Mouse (Mus musculus) embryo, embryonic 11.5 days (tissue): ENCODE results near the gene Traf5.

Experiments used
- DNase-seq: peaks from one replicate; pipeline ENCODE4 v3.0.0-alpha.2; 2012; ENCODE audit warnings: low read depth, low spot score

Gene Traf5

GRCm38 (mm10) chr1:192091806-192092772 is at the start of gene Traf5:
TSS of gene Traf5 (minus strand) at chr1:192092559.
- DNase-seq: peak; percentile 81

GRCm38 (mm10) chr1:192140313-192140712 is 48.0 kb upstream of the Traf5 start:
- no peak for DNase-seq

- peak; percentile 46 for DNase-seq
These were observed 45.9 kb upstream of the Traf5 start, which contains the start of gene Rcor3 for GRCm38 (mm10) chr1:192137926-192138910. TSS of gene Rcor3 (minus strand) at chr1:192138062.

DNA sequence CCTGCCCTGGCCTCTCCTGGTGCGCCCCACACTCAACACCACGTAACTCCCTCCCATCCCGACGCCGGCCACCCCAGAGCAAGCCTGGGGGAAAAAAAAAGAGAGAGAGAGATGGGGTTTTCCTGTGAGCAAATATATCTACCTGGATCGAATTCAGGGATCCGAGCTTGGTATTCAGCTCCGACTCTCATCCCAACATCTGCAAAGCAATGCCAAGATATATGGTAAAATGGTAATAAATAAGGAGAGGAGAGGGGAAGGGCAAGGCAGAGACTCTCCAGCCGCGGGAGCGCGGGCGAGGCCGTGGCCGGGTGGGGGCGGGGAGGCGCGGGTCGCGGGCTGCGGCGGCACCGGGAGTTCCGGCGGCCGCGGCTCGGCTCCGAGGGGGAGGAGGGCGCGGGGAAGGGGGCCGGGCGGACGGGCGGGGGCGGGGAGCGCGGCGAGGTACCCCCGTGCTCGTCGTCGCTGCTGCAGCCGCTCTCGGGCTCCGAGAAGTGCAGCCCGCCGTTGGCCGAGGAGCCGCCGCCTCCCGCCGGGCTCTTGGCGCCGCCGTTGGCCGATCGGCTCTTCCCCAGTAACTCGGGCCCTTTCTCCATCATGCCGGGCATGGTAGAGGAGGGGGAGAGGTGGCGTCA is 45.0 kb upstream of the Traf5 start:
- DNase-seq: peak; percentile 47

GRCm38 (mm10) chr1:192136561-192137290 is 44.4 kb upstream of the Traf5 start:
- DNase-seq: peak; percentile 68

DNA sequence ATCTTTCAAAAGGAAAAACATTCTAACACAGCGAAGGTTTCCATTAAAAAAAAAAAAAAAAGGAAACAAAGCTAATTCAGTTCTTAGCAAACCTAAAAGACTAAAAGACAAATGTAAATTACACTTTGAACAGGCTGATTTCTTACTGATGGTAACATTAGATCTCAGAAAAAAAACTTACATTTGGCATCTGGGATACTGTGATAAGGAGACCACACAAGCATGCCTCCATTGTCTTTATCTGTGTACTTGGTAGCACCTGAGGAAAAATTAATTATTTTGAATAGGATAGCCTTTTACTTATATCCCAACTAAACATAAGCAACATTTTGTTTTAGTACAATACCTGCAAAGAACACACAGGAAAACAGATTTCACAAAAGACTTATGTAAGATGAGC is 37.8 kb upstream of the Traf5 start:
- DNase-seq: no peak

GRCm38 (mm10) chr1:192128343-192128742 is 36.0 kb upstream of the Traf5 start:
- no peak for DNase-seq

GRCm38 (mm10) chr1:192125761-192126160 is 33.4 kb upstream of the Traf5 start:
- DNase-seq: no peak

DNA sequence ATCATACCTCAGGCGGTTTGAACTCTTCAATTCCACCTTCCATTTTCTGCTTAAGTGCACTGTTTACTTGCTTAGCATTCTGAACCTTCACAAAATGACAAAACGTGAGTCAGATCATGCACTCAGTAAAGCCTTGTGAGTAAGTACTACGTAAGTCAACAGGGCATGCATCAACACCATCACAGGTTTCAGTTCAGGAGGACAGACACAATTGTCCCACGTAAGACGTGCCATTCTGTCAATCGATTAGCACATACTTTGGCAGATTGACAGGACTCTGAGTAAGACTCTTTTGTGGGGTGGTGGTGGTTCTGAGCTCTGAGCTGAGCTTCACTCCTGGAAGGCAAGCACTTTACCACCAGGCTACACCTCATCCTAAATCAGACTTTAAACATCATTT is 23.9 kb upstream of the Traf5 start:
- DNase-seq: no peak

DNA sequence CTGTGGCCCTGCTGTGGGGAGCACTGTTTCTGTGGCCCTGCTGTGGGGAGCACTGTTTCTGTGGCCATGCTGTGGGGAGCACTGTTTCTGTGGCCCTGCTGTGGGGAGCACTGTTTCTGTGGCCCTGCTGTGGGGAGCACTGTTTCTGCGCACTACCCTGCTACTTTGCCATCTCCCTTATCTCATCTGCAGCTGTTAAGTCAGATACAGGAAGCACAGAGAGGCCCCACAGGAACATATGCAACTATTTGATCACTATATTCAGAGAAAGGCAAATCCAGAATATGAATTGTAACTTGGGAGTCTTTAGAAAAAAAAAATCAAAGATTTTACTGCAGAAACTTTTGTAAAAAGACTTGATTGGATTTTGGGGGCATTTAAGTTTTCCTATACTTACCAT is 23.0 kb upstream of the Traf5 start:
- no peak for DNase-seq

DNA sequence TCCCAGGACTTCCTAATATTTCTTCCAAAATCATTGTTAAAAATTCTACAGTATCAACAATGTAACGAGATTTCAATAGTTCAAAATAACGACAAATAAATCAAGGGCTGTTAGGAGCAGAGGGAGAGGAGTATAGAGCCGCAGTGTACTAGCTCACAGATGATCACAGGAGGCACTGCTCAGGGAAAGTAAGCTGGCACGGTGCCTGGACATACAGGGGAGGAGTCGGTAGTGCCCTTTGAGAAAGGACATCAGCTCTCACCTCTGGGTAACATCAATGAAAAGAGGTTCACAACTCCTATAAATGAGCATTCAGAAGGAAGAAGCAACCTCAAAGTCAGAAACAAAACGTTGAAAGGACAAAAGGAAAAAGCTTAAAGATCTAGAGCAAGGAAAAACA is 16.8 kb upstream of the Traf5 start:
- no peak for DNase-seq

GRCm38 (mm10) chr1:192107352-192107751 is 15.0 kb upstream of the Traf5 start:
- DNase-seq: no peak

- DNase-seq: no peak
These were observed 13.6 kb upstream of the Traf5 start for GRCm38 (mm10) chr1:192105902-192106389.

- no peak for DNase-seq
These were observed 11.7 kb upstream of the Traf5 start for GRCm38 (mm10) chr1:192104021-192104420.

DNA sequence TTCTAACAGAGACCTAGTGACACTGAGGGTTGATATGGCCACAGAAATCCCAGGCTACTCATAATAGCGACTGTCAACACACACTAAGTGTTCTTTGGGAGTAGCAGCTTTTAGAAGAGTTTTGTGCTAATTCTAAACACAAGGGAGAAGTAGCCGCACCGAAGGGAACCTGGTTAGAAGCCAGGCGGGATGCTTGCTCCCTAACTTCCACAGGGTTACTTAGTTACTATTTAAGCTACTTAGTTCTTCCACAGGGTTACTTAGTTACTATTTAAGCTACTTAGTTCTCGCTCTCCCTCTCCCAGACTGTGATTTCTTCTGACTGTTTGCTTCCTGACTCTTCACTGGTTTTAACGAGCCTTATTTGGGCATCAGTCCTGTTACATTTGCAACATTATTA is 10.8 kb upstream of the Traf5 start:
- DNase-seq: no peak

- DNase-seq: no peak
These were observed 9.0 kb upstream of the Traf5 start for GRCm38 (mm10) chr1:192101359-192101758.

DNA sequence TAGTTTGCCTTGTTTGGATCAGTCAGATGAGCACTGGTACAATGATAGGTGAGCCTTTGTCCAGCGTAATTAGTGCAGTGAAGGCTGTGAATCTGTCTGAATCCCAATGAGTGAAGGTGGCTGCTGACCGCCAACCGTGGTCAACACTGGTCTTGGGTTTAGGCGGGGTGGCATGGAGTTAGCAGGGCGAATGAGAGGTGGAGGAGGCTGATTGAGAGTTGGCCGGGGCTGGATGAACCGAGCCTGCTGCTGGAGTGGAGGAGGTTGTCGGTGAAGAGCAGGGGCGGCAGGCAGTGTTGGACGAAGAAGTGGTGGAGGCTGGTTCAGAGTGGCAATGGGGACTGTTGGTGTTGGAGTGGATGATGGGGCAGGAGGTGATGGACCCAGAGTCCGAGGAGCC is 8.4 kb upstream of the Traf5 start:
- no peak for DNase-seq

- DNase-seq: no peak
These were observed 3.3 kb upstream of the Traf5 start for GRCm38 (mm10) chr1:192095626-192096025.

DNA sequence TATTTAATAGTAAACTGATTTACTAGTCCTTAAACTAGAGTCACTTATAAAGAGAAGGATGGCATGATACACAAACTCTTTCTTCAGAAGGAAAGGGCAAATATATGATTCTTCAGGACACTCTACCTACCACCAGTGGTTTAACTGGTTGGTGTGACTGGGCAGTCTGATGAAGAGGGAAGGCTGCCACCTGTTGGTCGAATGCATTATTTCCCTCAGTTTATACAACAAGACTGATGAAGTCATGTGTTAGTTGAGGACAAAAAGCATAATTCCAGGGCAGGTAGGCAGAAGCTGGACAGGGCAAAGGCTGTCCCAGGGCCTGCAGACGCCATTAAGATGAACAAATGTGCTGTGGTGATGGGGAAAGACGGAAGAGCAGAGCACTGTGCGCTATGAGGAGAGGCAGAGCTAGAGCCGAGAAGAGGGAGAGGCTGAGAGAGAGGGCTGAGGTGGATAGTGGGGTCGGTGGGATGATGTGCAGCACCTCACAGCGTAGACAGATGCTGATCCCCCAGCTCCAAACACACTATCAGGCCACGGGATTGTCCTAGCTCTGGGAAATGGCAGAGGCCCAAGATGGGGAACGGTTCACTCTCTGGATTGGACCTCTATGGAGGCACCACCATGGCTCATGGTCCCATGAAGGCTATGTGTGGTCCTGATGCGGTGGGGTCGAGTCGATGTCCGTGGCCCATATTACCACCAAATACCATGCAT is 2.3 kb upstream of the Traf5 start:
- peak; percentile 51 for DNase-seq
